Mouse (Mus musculus) small intestine, adult 2 months (tissue): ENCODE measurements around the gene Lmnb2.

ENCODE experiments used
- CTCF ChIP-seq: fragments of 200-500 bp; IDR thresholded peaks from 2 replicates; pipeline ENCODE4 v1.5.1; 2012; ENCODE audit warnings: low read depth, mild to moderate bottlenecking, control low read depth, inconsistent platforms, low read length, moderate library complexity, mixed read lengths; ENCODE audit not compliant: insufficient replicate concordance, insufficient read length; ENCODE audit errors: extremely low read depth
- POLR2A ChIP-seq: fragments of 200-500 bp; IDR thresholded peaks from 2 replicates; pipeline ENCODE4 v1.6.1; 2012; ENCODE audit warnings: low read depth, mild to moderate bottlenecking, control low read depth, inconsistent platforms, low read length, moderate library complexity

- TF ChIP-seq POLR2A: no peak
- TF ChIP-seq CTCF: no peak
These were observed 22.9 kb upstream of the Lmnb2 start for GRCm38 (mm10) chr10:80940988-80941347.
